ENCODE assay signal across 15 mouse cellular contexts in genomic region chr7:27818526-27819110, GRCm38 (mm10).
"Had no signal": no experiment of that assay in that cellular context is flagged by ENCODE, and none has a peak within 500 bp of the region (broad histone marks: within the 10 kb centered on the region; RNA-seq: fewer than 3 reads in every experiment).

No protein-coding gene starts in this region.

- H3K9me3 ChIP-seq: midbrain, embryonic 12.5 days; midbrain, embryonic 15.5 days; stomach, embryonic 15.5 days had no signal

- DNase-seq: lung, adult 18-20 months; lung, embryonic 14.5 days; lung, postnatal 10 days; lung, postnatal 36 days; right cerebral cortex, postnatal 14 days; thymus, adult 2 months; thymus, postnatal 25 days; thymus, postnatal 4 days had no signal

- H3K9ac ChIP-seq: lung, embryonic 14.5 days; midbrain, embryonic 12.5 days; midbrain, embryonic 15.5 days; neural tube, embryonic 12.5 days; stomach, embryonic 15.5 days had no signal

- H3K27me3 ChIP-seq: midbrain, embryonic 12.5 days; midbrain, embryonic 15.5 days; neural tube, embryonic 12.5 days; stomach, embryonic 15.5 days had no signal

- H3K4me1 ChIP-seq: midbrain, embryonic 10.5 days; midbrain, embryonic 12.5 days; midbrain, embryonic 15.5 days; neural tube, embryonic 12.5 days; stomach, embryonic 15.5 days had no signal

- H3K4me2 ChIP-seq: lung, embryonic 14.5 days; midbrain, embryonic 12.5 days; midbrain, embryonic 15.5 days; neural tube, embryonic 12.5 days; stomach, embryonic 15.5 days had no signal

- H3K27ac ChIP-seq: macrophage; midbrain, embryonic 10.5 days; midbrain, embryonic 12.5 days; midbrain, embryonic 15.5 days; neural tube, embryonic 12.5 days; stomach, embryonic 15.5 days; stomach, postnatal 0 days had no signal

- ATAC-seq: midbrain, embryonic 15.5 days had no signal

- H3K4me3 ChIP-seq: midbrain, embryonic 10.5 days; midbrain, embryonic 12.5 days; midbrain, embryonic 15.5 days; neural tube, embryonic 12.5 days; stomach, embryonic 15.5 days had no signal
